Mouse (Mus musculus): ENCODE data around the gene Gm17469. TPM values are rescaled to one million over a fixed set of nuclear protein-coding genes. Genes with fewer than 3 reads are reported as not detected.
"Not testable (repeated sequence)": the region's sequence is repeated elsewhere in the genome, so short reads cannot be mapped to it uniquely, and the experiment has no call there.

Gene Gm17469
- polyA plus RNA-seq (2015; fragmentation: Nextera tagmentation; extraction: Ambion mirVana), result not detected in 2 replicates

GRCm38 (mm10) chrX:124629593-124629992 is at the start of gene Gm17469:
TSS of gene Gm17469 (plus strand) at chrX:124629893.
- H3K27ac ChIP-seq (replicated peaks); H3K9me3 ChIP-seq (replicated peaks); H3K4me3 ChIP-seq (replicated peaks); H3K36me3 ChIP-seq (replicated peaks); H3K4me2 ChIP-seq; H3K27me3 ChIP-seq; ATAC-seq (ENCODE audit: insufficient read depth); H3K9ac ChIP-seq; H3K4me1 ChIP-seq (replicated peaks): not testable (repeated sequence)
- WGBS (ENCODE audit: insufficient replicate concordance), result no CpG with 5 or more reads among the region's 4 CpGs

Other genes starting within 250 kb of the Gm17469 start
- not detected in 2 replicates for gene Gm17584, start 129.3 kb upstream of the Gm17469 start, polyA plus RNA-seq (2015; fragmentation: Nextera tagmentation; extraction: Ambion mirVana)